ENCODE assay signal across 22 mouse cellular contexts in genomic region chr8:119430690-119431089, GRCm38 (mm10). TPM values are rescaled to one million over a fixed set of nuclear protein-coding genes. Genes with fewer than 3 reads are reported as not detected.
A peak's percentile ranks its signal among the peaks of the same experiment; 100 is the strongest.
DNase-seq lines count a peak whose midpoint lies in the region; ATAC-seq and TF ChIP-seq lines count a peak whose summit lies in the region.
"Had no signal": no experiment of that assay in that cellular context is flagged by ENCODE, and none has a peak within 500 bp of the region (broad histone marks: within the 10 kb centered on the region; RNA-seq: fewer than 3 reads in every experiment).

No protein-coding gene starts in this region.

- H3K9ac ChIP-seq in liver, adult 2 months (ENCODE audit: low read depth, low read length) = peak overlapping the region; percentile 26
- no peak overlapping the region for H3K9ac ChIP-seq in liver, embryonic 11.5 days (ENCODE audit: low read depth, low read length)
- no peak overlapping the region for H3K9ac ChIP-seq in liver, embryonic 15.5 days
- no peak overlapping the region for H3K9ac ChIP-seq in intestine, embryonic 15.5 days
- H3K9ac ChIP-seq: forebrain, embryonic 15.5 days; heart, embryonic 12.5 days; hindbrain, embryonic 14.5 days had no signal

- H3K27ac ChIP-seq in liver, adult 2 months (replicated peaks; ENCODE audit: insufficient read depth, low read depth, low read length) = peak overlapping the region; percentile 83
- no peak overlapping the region; the same call in 1 of the 2 replicates for H3K27ac ChIP-seq in liver, embryonic 11.5 days (ENCODE audit: low read depth, low read length)
- peak overlapping the region; percentile 48; the same call in 1 of the 2 replicates for H3K27ac ChIP-seq in liver, embryonic 15.5 days (replicated peaks)
- no peak overlapping the region for H3K27ac ChIP-seq in forebrain, embryonic 10.5 days
- no peak overlapping the region for H3K27ac ChIP-seq in intestine, embryonic 15.5 days
- H3K27ac ChIP-seq: embryonic facial prominence, embryonic 10.5 days; forebrain, embryonic 15.5 days; heart, adult 2 months; hindbrain, embryonic 10.5 days; hindbrain, embryonic 14.5 days had no signal

- H3K36me3 ChIP-seq in liver, adult 2 months (ENCODE audit: control insufficient read depth, insufficient read depth, low read length) = no peaks in the 10 kb centered on the region
- H3K36me3 ChIP-seq in liver, embryonic 11.5 days (ENCODE audit: control insufficient read depth, insufficient read depth, low read length) = no peaks in the 10 kb centered on the region
- no peaks in the 10 kb centered on the region for H3K36me3 ChIP-seq in liver, embryonic 15.5 days (replicated peaks)
- no peaks in the 10 kb centered on the region for H3K36me3 ChIP-seq in forebrain, embryonic 10.5 days (replicated peaks)
- H3K36me3 ChIP-seq in intestine, embryonic 15.5 days = no peaks in the 10 kb centered on the region
- H3K36me3 ChIP-seq: embryonic facial prominence, embryonic 10.5 days; forebrain, embryonic 15.5 days; heart, embryonic 12.5 days; hindbrain, embryonic 10.5 days had no signal

- DNase-seq in liver, adult 2 months (ENCODE audit: extremely low read depth, low read depth, low spot score) = no peak
- no peak for DNase-seq in liver, embryonic 11.5 days (ENCODE audit: low spot score)
- DNase-seq in 3134 (ENCODE audit: extremely low read depth, insufficient read length, low spot score) = peak; percentile 80
- DNase-seq in 3T3-L1 (ENCODE audit: low read depth, low spot score) = peak; percentile 42
- no peak for DNase-seq in forebrain, embryonic 10.5 days (ENCODE audit: extremely low spot score, low spot score)
- DNase-seq: adrenal gland, postnatal 10 days; cerebellum, adult 2 months; cerebellum, postnatal 10 days; gastrocnemius, postnatal 10 days; heart, adult 2 months had no signal

- H3K79me2 ChIP-seq in liver, adult 2 months (ENCODE audit: control insufficient read depth, insufficient read depth, low read length) = no peaks in the 10 kb centered on the region

- no peak for TF ChIP-seq CTCF in liver, adult 2 months (IDR thresholded peaks at IDR 0.05; ENCODE audit: low read depth, low read length)

- H3K9me3 ChIP-seq in liver, embryonic 11.5 days (ENCODE audit: control insufficient read depth, low read length) = no peaks in the 10 kb centered on the region
- H3K9me3 ChIP-seq in liver, embryonic 15.5 days (replicated peaks) = no peaks in the 10 kb centered on the region
- H3K9me3 ChIP-seq in forebrain, embryonic 10.5 days = no peaks in the 10 kb centered on the region
- H3K9me3 ChIP-seq in intestine, embryonic 15.5 days = no peaks in the 10 kb centered on the region
- H3K9me3 ChIP-seq: embryonic facial prominence, embryonic 10.5 days; forebrain, embryonic 15.5 days; heart, embryonic 12.5 days; hindbrain, embryonic 10.5 days had no signal

- TF ChIP-seq POLR2A in liver, adult 2 months (IDR thresholded peaks at IDR 0.05; ENCODE audit: extremely low read depth, insufficient read depth, low read length) = no peak

- no peak overlapping the region for H3K4me2 ChIP-seq in liver, embryonic 11.5 days
- H3K4me2 ChIP-seq in liver, embryonic 15.5 days = no peak overlapping the region
- H3K4me2 ChIP-seq in intestine, embryonic 15.5 days (replicated peaks) = no peak overlapping the region
- H3K4me2 ChIP-seq: forebrain, embryonic 15.5 days; heart, embryonic 12.5 days; hindbrain, embryonic 14.5 days had no signal

- 27% methylated on average over 7 of the region's 7 CpGs for WGBS in liver, adult 2 months
- 81% methylated on average over 7 of the region's 7 CpGs for WGBS in liver, embryonic 11.5 days
- WGBS in liver, embryonic 15.5 days (ENCODE audit: insufficient replicate concordance) = 67% methylated on average over 7 of the region's 7 CpGs
- WGBS in forebrain, embryonic 10.5 days = 87% methylated on average over 7 of the region's 7 CpGs
- 92% methylated on average over 7 of the region's 7 CpGs for WGBS in intestine, embryonic 15.5 days

- ATAC-seq in liver, embryonic 11.5 days (replicated peaks; ENCODE audit: low FRiP score) = no peak
- no peak for ATAC-seq in liver, embryonic 15.5 days (ENCODE audit: insufficient read depth)
- no peak for ATAC-seq in erythroid progenitor cell, adult 5-6 weeks (replicated peaks; ENCODE audit: low FRiP score, poor library complexity, severe bottlenecking)
- ATAC-seq in intestine, embryonic 15.5 days = no peak
- ATAC-seq: activated CD4-positive, CD25-positive, alpha-beta regulatory T cell, adult 4 months; forebrain, embryonic 15.5 days; Patski had no signal

- H3K4me3 ChIP-seq in liver, adult 2 months (ENCODE audit: insufficient read depth, low read depth, low read length) = no peak overlapping the region
- H3K4me3 ChIP-seq in liver, embryonic 11.5 days (ENCODE audit: low read depth, low read length) = no peak overlapping the region
- H3K4me3 ChIP-seq in liver, embryonic 15.5 days (replicated peaks) = no peak overlapping the region
- H3K4me3 ChIP-seq in forebrain, embryonic 10.5 days = no peak overlapping the region
- H3K4me3 ChIP-seq in intestine, embryonic 15.5 days (replicated peaks) = no peak overlapping the region
- H3K4me3 ChIP-seq: embryonic facial prominence, embryonic 10.5 days; forebrain, embryonic 15.5 days; heart, adult 2 months; heart, embryonic 12.5 days; hindbrain, embryonic 10.5 days had no signal

- no peaks in the 10 kb centered on the region for H3K27me3 ChIP-seq in liver, adult 2 months (ENCODE audit: control insufficient read depth, insufficient read depth, low read length)
- H3K27me3 ChIP-seq in liver, embryonic 11.5 days (replicated peaks; ENCODE audit: control insufficient read depth, insufficient read depth, low read length) = no peaks in the 10 kb centered on the region
- H3K27me3 ChIP-seq in liver, embryonic 15.5 days = no peaks in the 10 kb centered on the region
- peaks cover 5% of the 10 kb centered on the region; the same call in 1 of the 2 replicates for H3K27me3 ChIP-seq in forebrain, embryonic 10.5 days (ENCODE audit: poor library complexity, severe bottlenecking)
- H3K27me3 ChIP-seq in intestine, embryonic 15.5 days (replicated peaks) = no peaks in the 10 kb centered on the region
- H3K27me3 ChIP-seq: CH12.LX; forebrain, embryonic 15.5 days; Patski had no signal

- H3K4me1 ChIP-seq in liver, adult 2 months (ENCODE audit: control insufficient read depth, insufficient read depth, low read length) = peaks cover 71% of the 10 kb centered on the region
- H3K4me1 ChIP-seq in liver, embryonic 11.5 days (replicated peaks; ENCODE audit: control insufficient read depth, insufficient read depth, low read length) = peaks cover 17% of the 10 kb centered on the region
- peaks cover 78% of the 10 kb centered on the region for H3K4me1 ChIP-seq in liver, embryonic 15.5 days (replicated peaks)
- peaks cover 22% of the 10 kb centered on the region for H3K4me1 ChIP-seq in forebrain, embryonic 10.5 days
- peaks cover 18% of the 10 kb centered on the region for H3K4me1 ChIP-seq in intestine, embryonic 15.5 days (replicated peaks)
- H3K4me1 ChIP-seq: forebrain, embryonic 15.5 days had no signal

RNA-seq across cellular contexts. Expression of gene Osgin1, which starts 3.2 kb away (rescaled TPM):
- 9.6 and 33.0 TPM in 2 replicates for total RNA-seq in liver, adult 2 months (2014; rRNA removed)
- polyA plus RNA-seq in liver, adult 2 months (2012; rRNA removed) = 211 and 649 TPM in 2 replicates
- polyA plus RNA-seq in liver, embryonic 11.5 days (2014; fragmentation: Nextera tagmentation; extraction: Ambion mirVana) = 15.6 and 17.9 TPM in 2 replicates
- polyA plus RNA-seq in liver, embryonic 15.5 days (2015; fragmentation: Nextera tagmentation; extraction: Ambion mirVana) = 41.2 and 49.7 TPM in 2 replicates
- polyA plus RNA-seq in forebrain, embryonic 10.5 days (2016; fragmentation: Nextera tagmentation; extraction: Ambion mirVana) = 0.48 and 0.73 TPM in 2 replicates
- total RNA-seq in erythroid progenitor cell, adult 5-6 weeks (2015; ENCODE audit: low replicate concordance) = not detected in 2 replicates
- total RNA-seq in erythroid progenitor cell, adult 5-6 weeks (2017; ENCODE audit: low replicate concordance) = not detected in 2 replicates
- polyA plus RNA-seq in intestine, embryonic 15.5 days (2015; fragmentation: Nextera tagmentation; extraction: Ambion mirVana) = 3.8 and 5.7 TPM in 2 replicates

RNA-seq across cellular contexts. Expression of gene Necab2, which starts 15.8 kb away (rescaled TPM):
- 0.07 TPM in 1 of 2 replicates, not detected in the other for total RNA-seq in liver, adult 2 months (2014; rRNA removed)
- polyA plus RNA-seq in liver, adult 2 months (2012; rRNA removed) = 0.11 TPM in 1 of 2 replicates, not detected in the other
- 0.95 and 1.1 TPM in 2 replicates for polyA plus RNA-seq in liver, embryonic 11.5 days (2014; fragmentation: Nextera tagmentation; extraction: Ambion mirVana)
- polyA plus RNA-seq in liver, embryonic 15.5 days (2015; fragmentation: Nextera tagmentation; extraction: Ambion mirVana) = not detected in 2 replicates
- 15.5 and 19.1 TPM in 2 replicates for polyA plus RNA-seq in forebrain, embryonic 10.5 days (2016; fragmentation: Nextera tagmentation; extraction: Ambion mirVana)
- not detected in 2 replicates for total RNA-seq in erythroid progenitor cell, adult 5-6 weeks (2015; ENCODE audit: low replicate concordance)
- not detected in 2 replicates for total RNA-seq in erythroid progenitor cell, adult 5-6 weeks (2017; ENCODE audit: low replicate concordance)
- 1.9 TPM in 2 replicates for polyA plus RNA-seq in intestine, embryonic 15.5 days (2015; fragmentation: Nextera tagmentation; extraction: Ambion mirVana)
- total RNA-seq: CH12.LX; heart, adult 2 months; heart, postnatal 25 days had no signal
- polyA plus RNA-seq: activated CD4-positive, CD25-positive, alpha-beta regulatory T cell, adult 4 months; heart, adult 2 months had no signal

RNA-seq across cellular contexts. Expression of gene Mlycd, which starts 36.0 kb away (rescaled TPM):
- total RNA-seq in liver, adult 2 months (2014; rRNA removed) = 57.3 and 68.1 TPM in 2 replicates
- 112 and 115 TPM in 2 replicates for polyA plus RNA-seq in liver, adult 2 months (2012; rRNA removed)
- polyA plus RNA-seq in liver, embryonic 11.5 days (2014; fragmentation: Nextera tagmentation; extraction: Ambion mirVana) = 13.7 and 15.0 TPM in 2 replicates
- 11.5 and 12.4 TPM in 2 replicates for polyA plus RNA-seq in liver, embryonic 15.5 days (2015; fragmentation: Nextera tagmentation; extraction: Ambion mirVana)
- 9.2 and 10.2 TPM in 2 replicates for polyA plus RNA-seq in forebrain, embryonic 10.5 days (2016; fragmentation: Nextera tagmentation; extraction: Ambion mirVana)
- total RNA-seq in erythroid progenitor cell, adult 5-6 weeks (2015; ENCODE audit: low replicate concordance) = 3.6 and 3.8 TPM in 2 replicates
- total RNA-seq in erythroid progenitor cell, adult 5-6 weeks (2017; ENCODE audit: low replicate concordance) = 0.64 and 1.6 TPM in 2 replicates
- 19.2 and 22.5 TPM in 2 replicates for polyA plus RNA-seq in intestine, embryonic 15.5 days (2015; fragmentation: Nextera tagmentation; extraction: Ambion mirVana)

Comparison
In these comparisons a context has a peak if more than half of its experiments do, and no peak if none do; other contexts are left out.
1. H3K27ac ChIP-seq: peak in liver, adult 2 months (single experiment) and liver, embryonic 15.5 days (single experiment); none in liver, embryonic 11.5 days (single experiment), forebrain, embryonic 10.5 days (single experiment) and intestine, embryonic 15.5 days (single experiment).
2. DNase-seq: peak in 3134 (single experiment) and 3T3-L1 (single experiment); none in liver, adult 2 months (single experiment), liver, embryonic 11.5 days (single experiment) and forebrain, embryonic 10.5 days (single experiment).